Mouse (Mus musculus) megakaryocyte, embryonic 14.5 days (primary cell): ENCODE measurements around the gene Usp33.

Experiments
- FLI1 ChIP-seq: IDR thresholded peaks from 2 replicates; pipeline ENCODE4 v1.6.1; 2012; ENCODE audit warnings: low read length, inconsistent platforms, mixed read lengths
- GATA1 ChIP-seq: IDR thresholded peaks from 3 replicates; pipeline ENCODE4 v1.6.1; 2012; ENCODE audit warnings: mixed read lengths, low read length, inconsistent platforms, borderline replicate concordance

- TF ChIP-seq GATA1: no peak
- no peak for TF ChIP-seq FLI1
Measured at GRCm38 (mm10) chr3:152359151-152359550, 12.9 kb downstream of the Usp33 start.
